Mouse (Mus musculus): ENCODE measurements at regions not wholly inside any gene's neighbourhood (a gene's known extent, or its start where the extent isn't known, plus 50 kb on each side); places are given as distances from the start of the nearest gene placed in this dataset.

DNA sequence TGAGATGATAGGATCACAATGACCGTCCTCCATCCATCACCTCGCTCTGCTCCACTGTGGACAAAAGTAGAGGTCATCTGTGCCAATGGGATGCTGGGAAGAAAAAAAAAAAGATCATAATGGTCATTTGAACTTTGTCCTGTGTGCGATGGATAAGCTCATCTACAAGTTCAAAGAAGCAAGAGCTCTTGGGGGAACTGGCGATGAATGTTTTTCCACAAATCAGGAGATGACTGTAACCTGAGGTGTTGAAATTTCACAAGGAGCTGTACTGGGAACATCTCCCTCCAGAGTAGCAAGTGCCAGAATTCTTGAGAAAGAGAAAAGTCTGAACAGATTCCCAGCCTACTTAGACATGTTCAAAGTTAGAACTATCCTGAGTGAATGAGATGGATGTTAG, 287.0 kb downstream of the Tns3 start:
- no peak for DNase-seq

DNA sequence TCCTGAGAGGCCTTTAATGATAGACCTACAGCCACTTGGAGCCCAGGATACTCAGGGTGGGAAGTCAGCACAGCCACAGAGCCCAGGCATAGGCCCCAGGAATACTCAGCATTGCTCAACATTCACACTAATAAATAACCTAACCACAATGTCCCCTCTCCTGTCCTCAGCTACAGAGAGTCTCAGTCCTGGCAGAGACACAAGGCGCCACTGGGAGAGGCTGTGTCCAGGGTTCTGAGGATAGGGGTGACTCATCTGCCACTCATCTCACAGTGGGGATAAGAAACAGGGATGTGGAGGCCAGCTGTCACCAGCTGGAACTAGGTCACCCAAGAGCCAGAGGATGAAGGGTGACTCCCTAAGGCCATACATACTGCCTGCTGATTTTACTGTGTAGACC, 298.8 kb downstream of the Tns3 start:
- peak; percentile 78 for DNase-seq

DNA sequence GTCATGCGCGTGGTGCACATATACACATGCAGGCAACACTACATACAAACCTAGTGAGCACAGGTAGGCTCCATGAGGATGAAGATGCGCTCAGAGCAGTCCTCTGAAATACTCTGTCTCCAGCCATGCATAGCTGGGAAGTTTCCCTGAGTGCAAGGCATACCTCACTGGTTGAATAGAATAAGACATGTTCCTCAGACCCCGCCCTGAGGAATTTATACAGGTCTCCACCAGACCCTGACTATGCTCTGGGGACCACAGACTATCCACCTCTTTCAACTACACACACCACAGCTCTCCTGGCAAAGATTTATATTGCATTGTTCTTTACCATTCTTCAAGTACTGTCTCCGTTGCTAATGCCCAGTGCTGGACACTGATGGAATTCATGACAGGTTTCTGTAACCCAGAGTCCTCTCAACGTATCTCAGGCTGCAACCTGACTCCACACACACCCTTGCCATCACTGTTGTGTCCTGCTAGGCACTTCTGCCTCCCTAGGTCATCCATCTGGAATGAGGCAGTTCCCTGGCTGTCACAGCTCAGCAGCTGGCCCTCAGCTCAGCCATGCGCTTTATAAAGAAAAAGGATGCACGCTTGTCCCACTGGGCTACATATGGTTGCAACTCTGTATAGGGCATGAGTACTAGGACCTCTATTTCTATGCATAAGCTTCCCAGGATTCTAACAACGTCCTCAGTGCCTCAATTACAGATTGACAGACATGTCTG, 299.5 kb downstream of the Tns3 start:
- DNase-seq, result no peak

DNA sequence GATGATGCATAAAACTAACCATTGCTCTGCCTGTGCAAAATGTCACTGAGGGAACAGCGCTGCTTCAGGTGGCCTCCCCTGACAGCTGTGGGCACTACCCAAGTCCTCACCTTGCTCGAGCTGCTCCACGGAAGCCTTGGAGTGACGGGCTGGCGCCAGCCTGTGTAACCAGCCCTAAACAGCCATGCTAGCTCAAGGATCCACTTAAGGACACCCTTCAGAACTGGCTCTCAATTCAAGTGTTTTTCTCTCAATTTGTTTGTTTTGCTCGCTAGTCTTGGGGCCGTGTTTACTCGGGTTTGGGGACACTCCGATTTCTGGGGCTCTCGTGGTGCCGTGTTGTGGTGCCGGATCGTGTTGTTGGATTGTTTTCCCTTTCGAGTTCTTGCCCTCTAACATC, 319.4 kb downstream of the Tns3 start:
- DNase-seq, result no peak

DNA sequence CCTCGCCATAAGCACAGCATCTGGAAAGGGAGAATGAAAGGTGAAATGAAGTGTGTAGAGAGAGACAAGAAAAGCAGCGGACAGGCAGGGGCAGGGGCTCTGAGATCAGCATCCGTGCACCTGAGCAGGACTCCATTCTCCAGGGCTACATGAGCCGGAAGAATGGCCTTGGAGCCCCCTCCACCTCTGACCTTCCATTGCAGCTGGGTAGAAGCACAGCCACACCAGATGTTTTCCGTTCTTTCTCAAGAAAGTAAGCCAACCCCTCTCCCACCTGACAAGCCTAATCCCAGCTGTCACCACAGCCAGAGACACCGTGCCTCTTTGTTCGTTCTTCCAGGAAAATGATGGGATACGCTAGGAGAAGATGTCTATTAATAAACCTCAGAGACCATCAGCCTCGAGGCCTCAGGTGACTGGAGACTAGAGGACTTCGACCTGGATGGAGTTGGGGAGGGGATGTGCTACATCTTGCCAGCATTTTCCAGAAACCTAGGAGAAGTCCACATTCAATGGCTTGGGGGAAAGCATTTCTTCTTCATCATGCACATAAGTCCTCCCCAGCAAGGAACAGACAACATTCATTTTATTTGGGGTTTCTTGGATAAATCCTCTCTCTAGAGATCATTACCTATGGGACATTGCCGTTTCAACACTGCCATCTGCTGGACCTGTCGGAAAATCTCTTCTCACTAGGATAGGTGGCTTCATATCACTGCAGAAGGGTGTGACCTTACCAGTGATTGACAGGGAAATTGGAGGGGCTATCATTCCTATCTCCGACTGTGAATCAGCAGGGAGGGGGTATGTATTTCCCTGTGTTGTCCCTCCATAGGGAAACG, 361.8 kb downstream of the Tns3 start:
- DNase-seq, result peak; percentile 15

DNA sequence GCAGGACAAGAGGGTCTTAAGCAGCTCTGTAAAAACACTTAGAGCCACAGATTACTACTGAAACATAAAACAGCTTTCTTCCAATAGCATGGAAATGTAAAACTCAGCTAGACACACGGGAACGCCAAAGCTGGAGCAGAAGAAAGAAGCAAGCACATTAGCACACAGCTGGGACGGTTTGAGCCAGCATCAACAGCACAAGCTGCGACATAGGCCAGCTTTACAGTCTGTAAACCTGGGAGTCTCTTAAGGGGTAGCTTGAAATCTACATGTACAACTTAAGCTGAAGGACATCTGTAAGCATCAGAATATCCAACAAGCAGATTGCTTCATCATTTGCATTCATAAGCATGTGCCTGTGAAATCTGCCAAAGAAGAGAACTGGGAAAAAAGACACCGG, 366.9 kb downstream of the Tns3 start:
- no peak for DNase-seq

DNA sequence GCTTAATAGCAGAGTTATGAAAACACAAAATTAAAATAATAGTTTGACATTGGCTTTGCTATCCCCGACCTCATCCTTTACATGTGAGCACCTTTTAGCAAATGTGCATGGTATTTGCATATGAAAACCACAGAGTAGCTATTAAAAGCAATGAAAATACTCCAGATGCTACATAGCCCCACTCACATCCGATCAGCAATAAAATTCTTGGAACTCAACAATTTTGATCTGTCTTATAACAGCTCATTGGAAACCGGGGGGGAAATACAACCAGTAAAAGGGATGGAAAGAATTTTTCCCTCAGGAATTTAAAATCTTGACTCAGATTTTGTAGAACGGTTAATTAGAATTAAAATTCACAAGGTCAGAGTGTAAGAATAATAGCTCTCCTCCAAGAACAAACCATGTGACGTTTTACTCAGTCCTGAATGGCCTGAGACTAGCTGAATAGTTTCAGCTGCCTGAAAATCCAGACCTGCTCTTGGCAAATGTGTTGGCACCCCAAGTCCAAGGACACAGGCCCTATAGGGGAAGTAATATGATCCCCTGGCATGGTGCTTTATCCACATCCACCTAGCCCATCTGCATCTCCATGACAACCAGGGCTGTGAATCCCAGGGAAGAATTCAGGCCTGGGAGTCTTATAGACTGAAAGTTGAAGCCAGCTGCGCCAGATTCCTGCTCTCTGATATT, 370.9 kb downstream of the Tns3 start:
- DNase-seq, result no peak

DNA sequence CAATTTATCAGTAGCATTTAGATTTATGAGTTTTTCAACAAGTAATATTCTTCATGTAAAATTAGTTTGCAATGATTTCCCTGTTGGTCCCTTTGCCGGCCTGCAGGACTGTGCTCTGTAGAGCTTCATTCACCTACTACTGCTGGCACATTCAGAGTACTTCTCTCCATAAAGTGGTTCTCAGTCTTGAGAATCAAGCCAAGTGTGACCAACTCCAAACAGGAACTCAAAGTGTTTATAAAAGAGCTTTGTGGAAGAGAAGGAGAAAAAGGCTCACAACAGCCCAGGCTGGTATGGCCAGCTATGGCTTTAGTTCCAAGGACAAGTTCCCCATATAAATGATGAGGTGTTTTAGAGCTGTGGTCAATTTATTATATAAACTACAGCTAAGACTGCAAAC, 379.1 kb downstream of the Tns3 start:
- DNase-seq, result no peak

DNA sequence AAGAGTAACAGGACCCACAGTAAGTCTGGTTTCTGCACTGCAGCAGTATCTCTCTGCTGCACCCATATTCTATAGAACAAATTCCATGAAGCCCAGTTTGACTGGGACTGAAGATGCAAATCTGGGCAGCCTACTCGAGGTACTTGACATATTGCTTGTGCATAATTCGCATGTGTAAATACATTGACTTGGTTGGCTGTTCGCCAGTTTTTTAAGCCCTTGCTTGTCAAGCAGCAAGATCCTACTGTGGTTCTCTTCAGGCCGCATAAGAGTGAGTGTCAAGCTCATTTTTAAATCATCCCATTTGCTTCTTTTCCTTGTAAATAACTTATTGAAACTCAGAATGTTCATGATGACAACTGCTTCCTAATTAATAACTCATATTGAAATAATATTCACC, 389.1 kb downstream of the Tns3 start:
- no peak for DNase-seq

DNA sequence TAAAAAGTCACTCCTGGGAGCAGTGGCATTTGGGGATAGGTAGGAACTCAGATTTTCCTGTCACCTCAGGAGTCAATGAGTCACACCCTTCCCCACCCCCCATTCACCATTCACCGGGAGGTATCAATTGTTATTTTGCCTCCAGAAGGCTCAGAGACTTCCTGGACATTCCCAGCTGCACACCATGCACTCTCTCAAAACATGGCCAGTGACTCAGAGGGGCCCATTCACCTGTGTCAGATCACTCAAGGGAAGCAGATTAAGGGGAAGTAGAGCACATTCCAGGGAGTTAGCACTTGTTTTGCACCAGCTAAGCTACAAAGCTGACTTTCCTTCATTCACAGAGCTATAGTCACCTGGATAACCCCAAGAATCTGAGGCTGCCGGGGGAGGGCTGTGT, 395.2 kb downstream of the Tns3 start:
- no peak for DNase-seq

DNA sequence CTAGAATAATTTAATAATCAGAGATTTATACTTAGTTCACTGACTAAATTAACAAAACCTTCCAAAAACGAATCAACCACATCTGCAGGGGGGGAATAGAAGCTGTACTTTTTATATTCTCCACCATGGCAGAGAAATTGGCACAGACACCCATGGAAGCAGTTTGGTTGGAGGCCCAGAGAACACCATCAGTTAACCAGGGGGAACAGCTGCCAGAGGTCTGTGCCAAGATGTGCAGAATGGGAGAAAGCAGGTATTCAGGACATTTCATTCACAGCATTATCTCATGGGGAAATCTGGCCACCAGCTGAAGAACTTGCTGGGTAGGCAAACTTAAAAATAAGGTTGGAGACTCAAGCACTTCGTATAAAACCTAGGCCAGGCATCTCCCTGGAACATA, 410.3 kb downstream of the Tns3 start:
- no peak for DNase-seq

DNA sequence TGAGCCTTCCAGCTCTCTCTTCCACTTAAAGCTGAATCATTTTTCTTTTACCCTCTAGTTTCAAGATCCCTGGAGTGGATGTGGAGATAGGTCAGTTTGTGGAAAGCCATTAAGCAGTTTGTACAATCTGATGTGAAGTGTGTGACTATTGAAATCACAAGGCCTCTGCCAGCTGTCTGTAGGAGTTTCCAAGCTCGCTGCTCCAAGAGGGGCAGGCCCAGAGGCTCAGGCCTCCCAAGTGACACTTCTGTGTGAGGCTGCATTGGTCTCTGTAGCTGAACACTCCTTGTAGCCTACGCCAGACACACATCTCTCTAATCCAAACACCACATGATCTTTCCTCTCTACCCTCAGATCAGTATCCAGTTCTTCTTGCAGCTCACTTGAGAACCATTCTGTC, 413.0 kb downstream of the Tns3 start:
- no peak for DNase-seq

DNA sequence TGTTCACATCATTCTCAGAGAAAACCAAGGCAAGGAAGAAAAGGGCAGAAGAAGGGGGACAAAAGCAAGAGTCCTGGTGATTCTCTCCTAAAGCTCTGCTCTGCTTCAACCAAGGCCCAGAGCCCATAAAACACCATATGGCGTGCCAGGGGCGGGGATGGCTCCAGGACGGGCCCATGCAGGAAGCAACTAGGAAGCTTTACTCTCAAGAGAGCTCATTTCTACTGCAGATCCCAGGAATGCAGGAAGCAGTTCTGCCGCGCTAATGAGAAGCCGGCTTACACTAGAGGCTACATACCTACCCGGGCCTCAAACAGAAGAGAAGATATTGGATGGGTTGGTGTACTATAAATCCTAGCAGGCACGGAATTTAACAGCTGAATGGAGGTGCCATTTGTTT, 414.9 kb downstream of the Tns3 start:
- no peak for DNase-seq

DNA sequence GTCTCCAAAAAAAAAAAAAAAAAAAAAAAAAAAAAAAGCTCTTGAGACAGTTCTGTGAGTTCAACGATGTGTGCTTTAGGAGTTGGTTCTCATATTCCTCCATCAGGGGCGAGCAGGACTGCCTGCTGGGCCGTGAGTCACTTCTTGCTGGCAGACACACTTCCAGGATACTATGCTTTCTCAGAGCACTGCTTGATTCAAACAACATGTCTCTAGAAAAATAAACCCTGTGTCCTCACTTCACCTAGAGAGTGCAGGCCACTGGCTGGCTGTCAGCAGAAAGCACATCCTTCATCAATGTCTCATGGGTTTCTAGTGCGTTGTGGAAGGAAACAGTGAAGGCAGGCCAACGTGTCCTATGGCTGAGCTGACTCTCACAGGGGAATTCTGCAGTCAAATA, 416.8 kb downstream of the Tns3 start:
- no peak for DNase-seq

DNA sequence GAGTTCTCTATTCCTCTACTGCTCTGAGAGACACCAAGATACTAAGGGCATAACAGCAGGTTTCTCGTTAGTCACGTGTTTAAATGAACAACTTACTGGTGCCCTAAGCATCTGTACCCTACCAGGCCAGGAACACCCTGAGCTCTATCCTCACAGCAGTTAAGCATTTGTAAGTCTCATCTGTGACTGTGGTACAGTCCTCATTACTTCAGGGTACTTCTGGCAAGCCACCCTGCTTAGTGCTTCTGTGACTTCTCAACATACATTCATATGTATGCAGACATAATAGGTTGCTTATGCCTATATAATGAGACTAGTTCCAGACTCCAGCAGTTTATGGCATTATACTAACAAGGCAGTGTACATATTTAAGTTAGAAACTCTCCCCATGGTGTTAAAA, 417.3 kb downstream of the Tns3 start:
- DNase-seq, result no peak

DNA sequence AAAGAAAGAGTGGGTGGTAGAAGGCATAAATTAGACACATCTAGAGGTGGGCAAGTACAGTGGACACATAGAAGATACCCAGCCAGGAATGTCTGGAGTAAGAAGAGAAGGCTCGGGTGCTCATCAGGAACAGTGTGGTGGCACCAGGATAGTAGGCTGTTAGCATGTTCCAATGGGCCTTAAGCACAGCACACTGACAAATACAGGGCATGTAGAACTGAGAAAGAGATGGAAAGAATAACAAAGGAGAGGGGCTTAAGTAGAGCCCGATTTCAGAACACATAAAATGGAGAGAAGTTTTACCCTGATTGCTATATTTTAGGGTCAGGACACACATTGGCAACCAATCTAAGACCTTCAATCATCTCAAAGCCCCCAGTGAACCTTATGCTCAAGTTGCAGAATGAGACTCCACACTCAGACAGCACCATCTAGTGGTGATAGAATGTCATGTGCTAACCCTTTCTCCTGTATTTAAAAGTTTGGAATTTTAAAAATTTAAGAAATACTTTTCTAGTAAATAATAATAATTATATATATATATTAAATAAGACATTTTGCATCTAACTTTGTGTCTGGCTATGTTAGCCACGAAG, 418.8 kb downstream of the Tns3 start:
- no peak for DNase-seq

DNA sequence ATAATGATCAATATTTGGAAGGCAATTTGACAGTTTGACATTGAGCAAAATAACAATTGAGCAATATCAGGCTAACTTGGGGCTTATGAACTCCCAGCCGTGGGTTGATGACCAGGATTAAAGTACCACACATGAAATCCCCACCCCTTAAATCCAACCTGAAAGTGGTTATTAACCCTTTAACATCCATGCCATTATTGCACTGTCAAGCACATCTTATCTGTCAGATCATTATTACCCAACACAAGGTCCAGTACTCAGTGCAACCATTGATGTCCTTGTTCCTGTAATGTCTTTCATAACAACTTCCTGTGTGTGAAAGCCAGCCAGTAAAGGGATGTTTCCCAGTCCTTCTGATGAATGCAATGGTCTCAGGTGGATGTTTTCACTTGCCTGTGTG, 425.8 kb downstream of the Tns3 start:
- DNase-seq, result no peak

DNA sequence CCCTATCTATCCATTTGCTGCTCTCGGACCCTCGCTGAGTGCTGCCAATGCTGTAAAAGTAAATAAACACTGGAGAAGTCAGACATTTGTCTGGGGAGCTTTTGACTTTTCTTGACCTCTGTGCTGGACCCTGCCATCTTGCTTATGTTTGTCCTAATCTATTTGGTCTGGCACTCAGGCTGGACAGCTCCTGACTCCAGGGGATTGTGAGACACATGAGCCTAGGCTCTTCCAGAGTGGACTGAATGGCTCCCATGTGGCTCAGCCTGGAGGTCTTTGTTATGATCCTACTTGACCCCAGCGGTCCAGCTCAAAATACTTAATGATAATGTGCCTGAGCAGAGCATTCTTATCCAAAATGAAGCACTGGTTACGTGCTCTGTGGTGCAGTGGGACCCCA, 426.8 kb downstream of the Tns3 start:
- no peak for DNase-seq

DNA sequence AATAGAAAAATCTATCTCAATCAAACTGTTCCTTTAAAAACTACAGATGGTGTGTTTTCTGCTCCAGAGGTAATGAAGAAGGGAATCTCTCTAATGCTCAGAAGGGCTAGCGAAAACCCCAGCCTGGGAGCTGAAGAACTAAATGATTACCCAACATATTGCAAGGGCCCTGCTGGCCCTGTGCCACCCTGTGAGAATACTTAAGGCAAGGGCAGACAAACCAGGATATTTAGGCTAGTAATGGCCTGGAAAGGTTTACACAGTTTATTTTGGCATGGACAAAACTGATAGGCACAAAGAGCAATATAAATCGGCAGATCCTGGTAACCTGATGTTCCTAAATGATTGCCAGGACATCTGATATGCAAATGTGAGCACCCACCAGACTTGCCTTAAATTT, 428.3 kb downstream of the Tns3 start:
- peak; percentile 10 for DNase-seq

DNA sequence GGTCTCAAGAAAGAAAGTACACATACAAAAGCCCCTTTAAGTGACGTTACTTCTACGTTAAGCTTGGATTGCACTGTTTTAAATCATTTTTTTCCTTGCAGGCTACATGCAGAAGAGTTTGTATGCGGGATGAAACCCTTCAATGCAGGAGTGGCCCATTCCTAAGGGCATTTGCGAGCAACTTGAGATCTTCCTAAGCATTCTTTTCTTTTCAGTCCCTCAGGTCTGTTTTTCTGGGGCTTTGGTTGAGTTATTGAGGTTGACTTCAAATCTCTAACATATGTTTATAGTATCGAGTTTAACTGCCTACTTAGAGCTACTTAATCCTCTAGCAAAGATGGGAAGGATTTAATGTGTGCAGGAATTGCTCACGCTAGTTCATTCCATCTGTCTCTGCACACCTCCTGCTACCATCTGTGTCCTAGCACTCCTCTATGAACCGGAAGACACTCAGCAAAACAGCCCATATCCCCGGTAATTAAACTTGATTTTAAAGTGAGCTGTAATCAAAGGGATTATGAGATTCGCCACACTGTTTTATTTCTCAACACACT, 431.6 kb downstream of the Tns3 start:
- no peak for DNase-seq

DNA sequence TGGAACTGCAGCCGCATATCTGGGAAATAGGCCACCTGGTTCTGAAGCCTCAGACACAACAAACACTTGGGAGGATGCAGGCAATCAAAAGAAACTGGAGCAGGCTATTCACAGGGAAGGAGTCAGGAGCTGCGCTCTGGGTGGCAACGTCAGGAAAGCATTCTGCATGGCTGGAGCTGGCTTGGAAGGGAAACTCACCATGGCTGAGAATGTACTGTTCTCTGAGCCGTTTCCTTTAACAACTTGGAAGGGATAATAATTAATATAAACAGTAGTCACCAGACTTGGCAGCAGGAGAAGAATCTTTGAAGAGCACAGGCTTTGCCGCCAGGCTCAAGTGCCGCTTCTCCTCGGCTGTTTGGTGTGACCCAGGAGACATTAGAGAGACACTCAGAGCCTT, 434.5 kb downstream of the Tns3 start:
- DNase-seq, result no peak

DNA sequence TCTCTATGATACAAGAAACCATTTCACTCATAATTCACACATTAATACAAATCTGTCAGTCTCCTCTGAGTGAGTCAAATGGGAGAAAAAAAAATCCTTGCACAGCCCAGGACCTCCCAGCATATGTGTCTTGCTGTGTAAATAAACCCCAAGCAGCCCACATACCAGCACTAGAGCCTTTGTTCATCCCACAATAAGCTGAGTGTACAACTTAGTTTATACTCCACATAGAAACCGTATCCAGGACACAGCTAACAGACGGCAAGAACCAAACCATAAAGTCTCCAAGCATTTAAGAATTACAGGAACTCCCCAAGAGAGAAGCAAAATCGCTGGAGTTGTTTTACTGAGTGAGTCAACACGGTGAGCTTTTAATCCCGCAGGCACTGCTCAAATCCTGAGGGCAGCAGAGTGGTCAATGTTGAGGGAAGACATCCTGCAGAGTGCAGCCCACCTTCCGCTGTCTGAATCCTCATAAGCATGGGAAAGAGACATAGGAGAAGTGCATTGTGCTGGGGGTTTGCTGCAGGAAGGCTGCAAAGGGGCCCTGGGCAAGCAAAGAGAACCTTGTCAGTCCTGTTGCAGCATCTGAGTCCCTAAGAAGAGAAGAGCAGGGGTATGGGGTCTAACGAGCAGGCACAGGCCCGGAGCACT, 436.4 kb downstream of the Tns3 start:
- no peak for DNase-seq
